Mouse (Mus musculus) C2C12 (cell line): ENCODE measurements around the gene Cse1l. TPM values are rescaled to one million over a fixed set of nuclear protein-coding genes. Genes with fewer than 3 reads are reported as not detected.

Source experiments
- H3K27me3 ChIP-seq: one replicate; pipeline ENCODE4 v1.6.1; 2011; ENCODE audit not compliant: control insufficient read depth, insufficient read depth, insufficient read length
- H3K36me3 ChIP-seq: one replicate; pipeline ENCODE4 v1.6.1; 2011; ENCODE audit not compliant: control insufficient read depth, insufficient read depth
- H3K4me3 ChIP-seq: one replicate; pipeline ENCODE4 v1.5.1; 2011; ENCODE audit warnings: mild to moderate bottlenecking, control low read depth; ENCODE audit not compliant: poor library complexity, insufficient read depth, severe bottlenecking
- H3K79me2 ChIP-seq: one replicate; pipeline ENCODE4 v1.6.1; 2011; ENCODE audit not compliant: control insufficient read depth, insufficient read depth
- H3K79me3 ChIP-seq: one replicate; pipeline ENCODE4 v1.6.1; 2011; ENCODE audit warnings: low read depth, control low read depth
- H3ac ChIP-seq: one replicate; pipeline ENCODE3; 2011; ENCODE audit warnings: low read depth; ENCODE audit not compliant: control insufficient read depth, insufficient read length
- CEBPB ChIP-seq: IDR thresholded peaks from one replicate; pipeline ENCODE4 v1.6.1; 2011; ENCODE audit warnings: low read depth, mild to moderate bottlenecking, control low read depth, moderate library complexity
- CTCF ChIP-seq: IDR thresholded peaks from one replicate; pipeline ENCODE4 v1.5.1; 2011; ENCODE audit not compliant: control insufficient read depth, insufficient read depth, insufficient read length
- FOSL1 ChIP-seq: IDR thresholded peaks from one replicate; pipeline ENCODE4 v1.8.0; 2011; ENCODE audit warnings: mild to moderate bottlenecking, low read length; ENCODE audit not compliant: poor library complexity, insufficient read depth, severe bottlenecking
- MAX ChIP-seq: IDR thresholded peaks from one replicate; pipeline ENCODE4 v1.6.1; 2011; ENCODE audit warnings: mild to moderate bottlenecking, control low read depth
- MYOD1 ChIP-seq: IDR thresholded peaks from one replicate; pipeline ENCODE4 v1.6.1; 2011; ENCODE audit warnings: low read depth; ENCODE audit not compliant: control insufficient read depth, insufficient read length
- MYOG ChIP-seq: IDR thresholded peaks from one replicate; pipeline ENCODE4 v1.6.1; 2011; ENCODE audit not compliant: control insufficient read depth, insufficient read length; ENCODE audit errors: extremely low read depth
- USF1 ChIP-seq: IDR thresholded peaks from one replicate; pipeline ENCODE4 v1.6.1; 2011; ENCODE audit warnings: low read depth, mild to moderate bottlenecking, control low read depth, moderate library complexity
- polyA plus RNA-seq: library from polyadenylated mRNA; unstranded; fragments of >200 nt; fragmentation: generic; extraction: Trizol; gene quantifications from one replicate; pipeline ENCODE4 v1.2.1, GENCODE M21; 2012; ENCODE audit warnings: missing spikeins

The Cse1l gene
- polyA plus RNA-seq, 1 experiment: 41.5 TPM

GRCm38 (mm10) chr2:166865476-166865875 is 40.4 kb upstream of the Cse1l start:
- no peak for TF ChIP-seq CTCF
- TF ChIP-seq FOSL1: no peak
- no peak for TF ChIP-seq MYOG
- no peak for TF ChIP-seq CEBPB
- no peak for TF ChIP-seq MYOD1
- no peak for TF ChIP-seq USF1
- TF ChIP-seq MAX: no peak

GRCm38 (mm10) chr2:166870271-166870865 is 35.5 kb upstream of the Cse1l start:
- Histone ChIP-seq H3ac (no peak overlapping the region), H3K79me3 (no peaks in the 10 kb centered on the region), H3K4me3 (no peak overlapping the region), H3K36me3 (peaks cover 79% of the 10 kb centered on the region), H3K27me3 (no peaks in the 10 kb centered on the region), H3K79me2 (no peaks in the 10 kb centered on the region)
- TF ChIP-seq FOSL1: no peak
- TF ChIP-seq USF1: no peak
- no peak for TF ChIP-seq MAX

More at GRCm38 (mm10) chr2:166865476-166865875, 40.4 kb upstream of the Cse1l start:
- Histone ChIP-seq H3K79me2 (no peaks in the 10 kb centered on the region), H3K27me3 (no peaks in the 10 kb centered on the region), H3K79me3 (no peaks in the 10 kb centered on the region), H3ac (no peak overlapping the region), H3K36me3 (peaks cover 79% of the 10 kb centered on the region), H3K4me3 (no peak overlapping the region)

GRCm38 (mm10) chr2:166870899-166871298 is 34.9 kb upstream of the Cse1l start:
- TF ChIP-seq FOSL1: no peak
- no peak for TF ChIP-seq MYOD1
- no peak for TF ChIP-seq MAX
- no peak for TF ChIP-seq CTCF
- TF ChIP-seq CEBPB: no peak
- TF ChIP-seq MYOG: no peak
- TF ChIP-seq USF1: no peak
- Histone ChIP-seq H3K79me3 (no peaks in the 10 kb centered on the region), H3K27me3 (no peaks in the 10 kb centered on the region), H3K36me3 (peaks cover 78% of the 10 kb centered on the region), H3ac (no peak overlapping the region), H3K79me2 (no peaks in the 10 kb centered on the region), H3K4me3 (no peak overlapping the region)

- Histone ChIP-seq H3K27me3 (no peaks in the 10 kb centered on the region), H3K79me3 (no peaks in the 10 kb centered on the region), H3K79me2 (no peaks in the 10 kb centered on the region), H3K36me3 (peaks cover 65% of the 10 kb centered on the region), H3ac (no peak overlapping the region), H3K4me3 (no peak overlapping the region)
- TF ChIP-seq CTCF (no peak), USF1 (no peak), MYOG (no peak), CEBPB (no peak), MAX (no peak), MYOD1 (no peak), FOSL1 (no peak)
These were observed 31.1 kb upstream of the Cse1l start for GRCm38 (mm10) chr2:166874675-166875280.

GRCm38 (mm10) chr2:166875561-166875960 is 30.3 kb upstream of the Cse1l start:
- TF ChIP-seq CTCF (no peak), CEBPB (no peak), MAX (no peak), MYOD1 (no peak)
- no peaks in the 10 kb centered on the region for H3K27me3 ChIP-seq
- peaks cover 60% of the 10 kb centered on the region for H3K36me3 ChIP-seq
- H3K4me3 ChIP-seq: no peak overlapping the region
- H3ac ChIP-seq: no peak overlapping the region
- no peaks in the 10 kb centered on the region for H3K79me2 ChIP-seq
- H3K79me3 ChIP-seq: no peaks in the 10 kb centered on the region

- Histone ChIP-seq H3K27me3 (no peaks in the 10 kb centered on the region), H3K79me2 (no peaks in the 10 kb centered on the region), H3K79me3 (no peaks in the 10 kb centered on the region), H3ac (no peak overlapping the region), H3K36me3 (peaks cover 56% of the 10 kb centered on the region), H3K4me3 (no peak overlapping the region)
- no peak for TF ChIP-seq MAX
- TF ChIP-seq FOSL1: no peak
- no peak for TF ChIP-seq USF1
- TF ChIP-seq CTCF: no peak
- no peak for TF ChIP-seq CEBPB
- no peak for TF ChIP-seq MYOG
- TF ChIP-seq MYOD1: no peak
These were observed 29.5 kb upstream of the Cse1l start for GRCm38 (mm10) chr2:166876331-166876730.
